In genomic region chr5:105986401-105986800, GRCm38 (mm10) we compare ENCODE assay signal across 8 mouse cellular contexts.
DNase-seq lines count a peak whose midpoint lies in the region; ATAC-seq and TF ChIP-seq lines count a peak whose summit lies in the region.

No protein-coding gene starts in this region.

- no peak overlapping the region for H3K4me2 ChIP-seq in hindbrain, embryonic 11.5 days (replicated peaks; ENCODE audit: low read depth, low read length)
- H3K4me2 ChIP-seq in hindbrain, embryonic 12.5 days (replicated peaks), result no peak overlapping the region

- no peak overlapping the region for H3K4me3 ChIP-seq in hindbrain, embryonic 11.5 days (ENCODE audit: low read depth, low read length)
- H3K4me3 ChIP-seq in hindbrain, embryonic 12.5 days, result no peak overlapping the region
- no peak overlapping the region for H3K4me3 ChIP-seq in ES-E14 (ENCODE audit: insufficient read depth in 1 of 2, low read depth in 1 of 2, low read length in 2 of 2, poor library complexity in 1 of 2, severe bottlenecking in 1 of 2)

- no peaks in the 10 kb centered on the region for H3K36me3 ChIP-seq in hindbrain, embryonic 11.5 days (ENCODE audit: control insufficient read depth, insufficient read depth, low read length)
- H3K36me3 ChIP-seq in hindbrain, embryonic 12.5 days, result no peaks in the 10 kb centered on the region
- no peaks in the 10 kb centered on the region for H3K36me3 ChIP-seq in ES-E14 (ENCODE audit: control insufficient read depth, insufficient read depth, low read length, poor library complexity, severe bottlenecking)

- peak; percentile 75 for DNase-seq in hindbrain, embryonic 11.5 days (ENCODE audit: low spot score)
- peak; percentile 56 for DNase-seq in ES-E14 (ENCODE audit: low read depth, low spot score)
- DNase-seq in frontal cortex, postnatal 36 days (ENCODE audit: low spot score in 2 of 2), result peak; percentile 34 to 60
- peak; percentile 69 for DNase-seq in mesoderm, embryonic 11.5 days (ENCODE audit: low read depth, low spot score)
- DNase-seq in urinary bladder, adult 2 months (ENCODE audit: low spot score), result no peak
- DNase-seq in urinary bladder, postnatal 25 days (ENCODE audit: low spot score), result no peak

- H3K4me1 ChIP-seq in hindbrain, embryonic 11.5 days (replicated peaks; ENCODE audit: control insufficient read depth, insufficient read depth, low read length), result no peaks in the 10 kb centered on the region
- H3K4me1 ChIP-seq in hindbrain, embryonic 12.5 days, result no peaks in the 10 kb centered on the region
- H3K4me1 ChIP-seq in ES-E14 (ENCODE audit: control insufficient read depth in 2 of 2, insufficient read depth in 2 of 2, low read length in 2 of 2, poor library complexity in 1 of 2), result no peaks in the 10 kb centered on the region

- in situ Hi-C loops in ES-E14 (cut with MboI; ENCODE audit: low sequenced_read_pairs in 2 of 2, unreplicated experiment in 2 of 2), result no loop called here

- WGBS in hindbrain, embryonic 11.5 days, result 37% methylated on average over 7 of the region's 7 CpGs
- WGBS in hindbrain, embryonic 12.5 days, result 39% methylated on average over 7 of the region's 7 CpGs

- H3K9ac ChIP-seq in hindbrain, embryonic 11.5 days (ENCODE audit: low read depth, low read length), result no peak overlapping the region
- H3K9ac ChIP-seq in hindbrain, embryonic 12.5 days, result no peak overlapping the region
- H3K9ac ChIP-seq in ES-E14 (ENCODE audit: insufficient read depth, low read depth, low read length, poor library complexity, severe bottlenecking), result no peak overlapping the region

- no peak for ATAC-seq in hindbrain, embryonic 11.5 days (ENCODE audit: low FRiP score)
- ATAC-seq in hindbrain, embryonic 12.5 days (ENCODE audit: low FRiP score), result no peak
- 0 out of 2 replicates have a peak, but pooled peaks have one; percentile 64 for ATAC-seq in cerebellum, adult (ENCODE audit: insufficient number of reproducible peaks, low FRiP score, low TSS enrichment)

- H3K27me3 ChIP-seq in hindbrain, embryonic 11.5 days (ENCODE audit: control insufficient read depth, insufficient read depth, low read length), result no peaks in the 10 kb centered on the region
- H3K27me3 ChIP-seq in hindbrain, embryonic 12.5 days, result no peaks in the 10 kb centered on the region

- no peaks in the 10 kb centered on the region for H3K9me3 ChIP-seq in hindbrain, embryonic 11.5 days (ENCODE audit: control insufficient read depth, low read length)
- no peaks in the 10 kb centered on the region for H3K9me3 ChIP-seq in hindbrain, embryonic 12.5 days (replicated peaks)
- H3K9me3 ChIP-seq in ES-E14 (ENCODE audit: control insufficient read depth, insufficient read depth, low read depth, low read length), result no peaks in the 10 kb centered on the region

- no peak overlapping the region for H3K27ac ChIP-seq in hindbrain, embryonic 11.5 days (ENCODE audit: low read depth, low read length)
- H3K27ac ChIP-seq in hindbrain, embryonic 12.5 days, result no peak overlapping the region
- H3K27ac ChIP-seq in ES-E14 (ENCODE audit: insufficient read depth, low read depth, low read length, poor library complexity, severe bottlenecking), result no peak overlapping the region

TF ChIP-seq in ES-E14, 5 proteins besides CTCF, POLR2A, EP300 and RAD21:
- peak; percentile 46; the same call in 1 of the 2 replicates for TF ChIP-seq ZC3H11A (IDR thresholded peaks at IDR 0.05; ENCODE audit: borderline replicate concordance, low read depth, low read length)
- no peak for TF ChIP-seq HCFC1 (IDR thresholded peaks at IDR 0.05; ENCODE audit: borderline replicate concordance, insufficient read depth, low read length)

Comparison
In these comparisons a context has a peak if more than half of its experiments do, and no peak if none do; other contexts are left out.
1. DNase-seq: peak in hindbrain, embryonic 11.5 days (single experiment), ES-E14 (single experiment), frontal cortex, postnatal 36 days (2 of 2) and mesoderm, embryonic 11.5 days (single experiment); none in urinary bladder, adult 2 months (single experiment) and urinary bladder, postnatal 25 days (single experiment).